Mouse (Mus musculus): Measurements from ENCODE around the gene Rdh1. TPM values are rescaled to one million over a fixed set of nuclear protein-coding genes. Genes with fewer than 3 reads are reported as not detected.
"Not testable (repeated sequence)": the region's sequence is repeated elsewhere in the genome, so short reads cannot be mapped to it uniquely, and the experiment has no call there.

Gene Rdh1
- polyA plus RNA-seq, 1 experiment from 2014 or later = not detected

- WGBS = 50% methylated on average over 5 of the region's 5 CpGs
- Histone ChIP-seq H3K4me2 (ENCODE audit: low read depth, low read length) (no peak overlapping the region), H3K36me3 (ENCODE audit: control insufficient read depth, insufficient read depth, low read length) (peaks cover 50% of the 10 kb centered on the region), H3K9me3 (ENCODE audit: control insufficient read depth, low read length) (no peaks in the 10 kb centered on the region), H3K27me3 (ENCODE audit: control insufficient read depth, insufficient read depth, low read depth, low read length) (no peaks in the 10 kb centered on the region), H3K9ac (ENCODE audit: low read length) (no peak overlapping the region), H3K4me1 (replicated peaks; ENCODE audit: control insufficient read depth, insufficient read depth, low read length) (no peaks in the 10 kb centered on the region), H3K27ac (ENCODE audit: low read length) (no peak overlapping the region), H3K4me3 (ENCODE audit: low read length) (no peak overlapping the region)
- no peak for ATAC-seq (ENCODE audit: low read depth)
Measured at GRCm38 (mm10) chr10:127745886-127746285, 13.6 kb upstream of the Rdh1 start.

- Histone ChIP-seq H3K9ac (ENCODE audit: low read length) (no peak overlapping the region), H3K27ac (ENCODE audit: low read length) (no peak overlapping the region), H3K4me2 (ENCODE audit: low read depth, low read length) (no peak overlapping the region), H3K4me3 (ENCODE audit: low read length) (no peak overlapping the region), H3K27me3 (ENCODE audit: control insufficient read depth, insufficient read depth, low read depth, low read length) (no peaks in the 10 kb centered on the region), H3K4me1 (replicated peaks; ENCODE audit: control insufficient read depth, insufficient read depth, low read length) (no peaks in the 10 kb centered on the region), H3K36me3 (ENCODE audit: control insufficient read depth, insufficient read depth, low read length) (peaks cover 42% of the 10 kb centered on the region), H3K9me3 (ENCODE audit: control insufficient read depth, low read length) (no peaks in the 10 kb centered on the region)
- 81% methylated on average over 8 of the region's 8 CpGs for WGBS
- no peak for ATAC-seq (ENCODE audit: low read depth)
Measured at GRCm38 (mm10) chr10:127747254-127747653, 12.3 kb upstream of the Rdh1 start.

GRCm38 (mm10) chr10:127748847-127749612 is 10.5 kb upstream of the Rdh1 start:
- H3K4me2 ChIP-seq (ENCODE audit: low read depth, low read length) = peak overlapping the region; percentile 24
- peak overlapping the region; percentile 42 for H3K27ac ChIP-seq (ENCODE audit: low read length)
- H3K27me3 ChIP-seq (ENCODE audit: control insufficient read depth, insufficient read depth, low read depth, low read length) = no peaks in the 10 kb centered on the region
- peak overlapping the region; percentile 39 for H3K4me3 ChIP-seq (ENCODE audit: low read length)
- no peaks in the 10 kb centered on the region for H3K9me3 ChIP-seq (ENCODE audit: control insufficient read depth, low read length)
- ATAC-seq (ENCODE audit: low read depth) = peak; percentile 77
- H3K9ac ChIP-seq (ENCODE audit: low read length) = no peak overlapping the region
- WGBS = 13% methylated on average over 8 of the region's 8 CpGs
- H3K36me3 ChIP-seq (ENCODE audit: control insufficient read depth, insufficient read depth, low read length) = peaks cover 24% of the 10 kb centered on the region
- H3K4me1 ChIP-seq (replicated peaks; ENCODE audit: control insufficient read depth, insufficient read depth, low read length) = no peaks in the 10 kb centered on the region

- 44% methylated on average over 24 of the region's 24 CpGs for WGBS
- no peak for ATAC-seq (ENCODE audit: low read depth)
- peaks cover 21% of the 10 kb centered on the region for H3K36me3 ChIP-seq (ENCODE audit: control insufficient read depth, insufficient read depth, low read length)
- peak overlapping the region; percentile 24 for H3K4me2 ChIP-seq (ENCODE audit: low read depth, low read length)
- peak overlapping the region; percentile 39 for H3K4me3 ChIP-seq (ENCODE audit: low read length)
- H3K4me1 ChIP-seq (replicated peaks; ENCODE audit: control insufficient read depth, insufficient read depth, low read length) = no peaks in the 10 kb centered on the region
- no peaks in the 10 kb centered on the region for H3K27me3 ChIP-seq (ENCODE audit: control insufficient read depth, insufficient read depth, low read depth, low read length)
- H3K27ac ChIP-seq (ENCODE audit: low read length) = no peak overlapping the region; the same call in 1 of the 2 replicates
- H3K9ac ChIP-seq (ENCODE audit: low read length) = peak overlapping the region; percentile 49
- no peaks in the 10 kb centered on the region for H3K9me3 ChIP-seq (ENCODE audit: control insufficient read depth, low read length)
Measured at GRCm38 (mm10) chr10:127750136-127750777, 9.3 kb upstream of the Rdh1 start.

- ATAC-seq (ENCODE audit: low read depth) = peak; percentile 61
- H3K27ac ChIP-seq (ENCODE audit: low read length) = peak within 1 kb of the TSS; percentile 29
- peak within 1 kb of the TSS; percentile 39 for H3K4me3 ChIP-seq (ENCODE audit: low read length)
- WGBS = 30% methylated on average over 8 of the region's 8 CpGs
- H3K4me1 ChIP-seq (replicated peaks; ENCODE audit: control insufficient read depth, insufficient read depth, low read length) = peaks cover 8% of the 10 kb centered on the region
- H3K9me3 ChIP-seq (ENCODE audit: control insufficient read depth, low read length) = no peaks in the 10 kb centered on the region
- peaks cover 10% of the 10 kb centered on the region for H3K36me3 ChIP-seq (ENCODE audit: control insufficient read depth, insufficient read depth, low read length)
- no peaks in the 10 kb centered on the region for H3K27me3 ChIP-seq (ENCODE audit: control insufficient read depth, insufficient read depth, low read depth, low read length)
- H3K9ac ChIP-seq (ENCODE audit: low read length) = peak within 1 kb of the TSS; percentile 33
- peak within 1 kb of the TSS; percentile 24 for H3K4me2 ChIP-seq (ENCODE audit: low read depth, low read length)
Measured at GRCm38 (mm10) chr10:127751548-127751947, 8.0 kb upstream of the Rdh1 start, which contains the start of gene Gpr182. Gene Gpr182 (minus strand): TSS chr10:127751732.

- Histone ChIP-seq H3K4me2 (ENCODE audit: low read depth, low read length) (no peak overlapping the region; the same call in 1 of the 2 replicates), H3K27me3 (ENCODE audit: control insufficient read depth, insufficient read depth, low read depth, low read length) (no peaks in the 10 kb centered on the region), H3K9ac (ENCODE audit: low read length) (no peak overlapping the region), H3K4me1 (replicated peaks; ENCODE audit: control insufficient read depth, insufficient read depth, low read length) (peaks cover 8% of the 10 kb centered on the region), H3K36me3 (ENCODE audit: control insufficient read depth, insufficient read depth, low read length) (no peaks in the 10 kb centered on the region), H3K27ac (ENCODE audit: low read length) (peak overlapping the region; percentile 47), H3K9me3 (ENCODE audit: control insufficient read depth, low read length) (no peaks in the 10 kb centered on the region), H3K4me3 (ENCODE audit: low read length) (no peak overlapping the region)
- peak; percentile 54 for ATAC-seq (ENCODE audit: low read depth)
- WGBS = 50% methylated on average over 6 of the region's 6 CpGs
Measured at GRCm38 (mm10) chr10:127754566-127755166, 4.9 kb upstream of the Rdh1 start.

GRCm38 (mm10) chr10:127755246-127755645 is 4.3 kb upstream of the Rdh1 start:
- H3K36me3 ChIP-seq (ENCODE audit: control insufficient read depth, insufficient read depth, low read length) = no peaks in the 10 kb centered on the region
- no peak overlapping the region for H3K4me3 ChIP-seq (ENCODE audit: low read length)
- ATAC-seq (ENCODE audit: low read depth) = no peak
- 39% methylated on average over 3 of the region's 3 CpGs for WGBS
- H3K27ac ChIP-seq (ENCODE audit: low read length) = peak overlapping the region; percentile 30
- H3K9ac ChIP-seq (ENCODE audit: low read length) = no peak overlapping the region
- no peak overlapping the region for H3K4me2 ChIP-seq (ENCODE audit: low read depth, low read length)
- peaks cover 8% of the 10 kb centered on the region for H3K4me1 ChIP-seq (replicated peaks; ENCODE audit: control insufficient read depth, insufficient read depth, low read length)
- no peaks in the 10 kb centered on the region for H3K9me3 ChIP-seq (ENCODE audit: control insufficient read depth, low read length)
- H3K27me3 ChIP-seq (ENCODE audit: control insufficient read depth, insufficient read depth, low read depth, low read length) = no peaks in the 10 kb centered on the region

GRCm38 (mm10) chr10:127755770-127756468 is 3.6 kb upstream of the Rdh1 start:
- H3K27ac ChIP-seq (ENCODE audit: low read length) = peak overlapping the region; percentile 70
- WGBS = 15% methylated on average over 18 of the region's 18 CpGs

GRCm38 (mm10) chr10:127762926-127763325 is 3.4 kb downstream of the Rdh1 start:
- 81% methylated on average over 10 of the region's 10 CpGs for WGBS
- H3K36me3 ChIP-seq (ENCODE audit: control insufficient read depth, insufficient read depth, low read length); H3K4me3 ChIP-seq (ENCODE audit: low read length); H3K9ac ChIP-seq (ENCODE audit: low read length); H3K27ac ChIP-seq (ENCODE audit: low read length); H3K27me3 ChIP-seq (ENCODE audit: control insufficient read depth, insufficient read depth, low read depth, low read length); H3K9me3 ChIP-seq (ENCODE audit: control insufficient read depth, low read length); H3K4me2 ChIP-seq (ENCODE audit: low read depth, low read length); H3K4me1 ChIP-seq (replicated peaks; ENCODE audit: control insufficient read depth, insufficient read depth, low read length); ATAC-seq (ENCODE audit: low read depth): not testable (repeated sequence)

More at GRCm38 (mm10) chr10:127755770-127756468, 3.6 kb upstream of the Rdh1 start:
- Histone ChIP-seq H3K4me1 (replicated peaks; ENCODE audit: control insufficient read depth, insufficient read depth, low read length) (peaks cover 8% of the 10 kb centered on the region), H3K27me3 (ENCODE audit: control insufficient read depth, insufficient read depth, low read depth, low read length) (no peaks in the 10 kb centered on the region), H3K4me3 (ENCODE audit: low read length) (peak overlapping the region; percentile 38), H3K9ac (ENCODE audit: low read length) (peak overlapping the region; percentile 49), H3K9me3 (ENCODE audit: control insufficient read depth, low read length) (no peaks in the 10 kb centered on the region), H3K4me2 (ENCODE audit: low read depth, low read length) (peak overlapping the region; percentile 63), H3K36me3 (ENCODE audit: control insufficient read depth, insufficient read depth, low read length) (no peaks in the 10 kb centered on the region)
- ATAC-seq (ENCODE audit: low read depth) = peak; percentile 46
